Mouse (Mus musculus): ENCODE data around the gene Ncapd2.

DNA sequence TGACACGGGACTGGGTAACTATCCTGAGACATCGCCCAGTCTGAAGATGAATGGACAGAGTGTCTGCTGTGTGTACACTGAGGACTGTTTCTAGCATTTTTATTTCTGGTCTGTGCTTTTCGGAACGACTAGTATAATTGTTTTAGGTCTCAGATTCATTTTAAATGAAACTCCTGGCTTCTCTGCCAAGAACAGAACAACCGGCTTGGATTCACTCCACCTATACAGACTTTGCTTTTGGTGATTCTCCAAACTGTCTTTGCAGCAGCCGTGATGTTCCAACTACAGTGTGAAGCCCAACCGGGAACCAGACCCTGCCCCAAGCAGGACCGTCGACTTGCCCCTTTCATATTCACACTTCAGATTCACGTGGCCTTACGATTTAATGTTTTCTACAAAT lies 26.4 kb upstream of the Ncapd2 start:
- TF ChIP-seq CTCF (IDR thresholded peaks at IDR 0.05; ENCODE audit: extremely low read depth, insufficient read depth, insufficient read length, insufficient replicate concordance) (no peak), POLR2A (IDR thresholded peaks at IDR 0.05; ENCODE audit: low read depth, low read length) (no peak)

Measured in spleen, adult 2 months (tissue).